ENCODE assay signal across 8 mouse cellular contexts in the genomic region with DNA sequence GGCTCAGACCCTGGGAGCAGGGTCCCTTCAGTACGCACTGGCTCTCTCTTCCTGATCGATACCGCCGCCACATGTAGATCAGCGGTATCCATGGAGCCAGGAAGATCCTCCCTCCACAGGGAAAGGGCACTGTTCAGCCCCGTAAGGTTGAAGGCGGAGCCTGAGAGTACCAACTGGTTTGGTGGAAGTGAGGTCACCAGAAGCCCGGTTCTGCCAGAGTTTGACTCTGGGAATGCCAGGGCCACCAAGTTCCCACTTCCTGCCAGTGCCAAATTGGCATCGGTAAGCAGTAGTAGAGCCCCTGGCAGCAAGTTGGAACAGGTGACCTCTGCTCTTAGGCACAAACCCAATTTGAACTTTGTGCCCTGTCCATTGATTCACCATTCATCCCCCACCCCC. TPM values are rescaled to one million over a fixed set of nuclear protein-coding genes. Genes with fewer than 3 reads are reported as not detected.
DNase-seq lines count a peak whose midpoint lies in the region; ATAC-seq and TF ChIP-seq lines count a peak whose summit lies in the region.

No protein-coding gene starts in this region.

- TF ChIP-seq EP300 in heart, postnatal 0 days (IDR thresholded peaks at IDR 0.05; ENCODE audit: low read depth) = no peak

- H3K4me1 ChIP-seq in E14TG2a.4 (replicated peaks; ENCODE audit: low read depth, low read length) = peaks cover 65% of the 10 kb centered on the region
- H3K4me1 ChIP-seq in heart, postnatal 0 days (ENCODE audit: control insufficient read depth, insufficient read depth) = 0 out of 2 replicates have a peak, but pooled peaks cover 17% of the 10 kb centered on the region
- H3K4me1 ChIP-seq in limb, embryonic 11.5 days (ENCODE audit: control insufficient read depth, insufficient read depth, low read length) = peaks cover 13% of the 10 kb centered on the region
- peaks cover 40% of the 10 kb centered on the region for H3K4me1 ChIP-seq in midbrain, embryonic 13.5 days (replicated peaks)

- ATAC-seq in cerebellum, adult (ENCODE audit: insufficient number of reproducible peaks, low FRiP score, low TSS enrichment) = 0 out of 2 replicates have a peak, but pooled peaks have one; percentile 47
- ATAC-seq in heart, postnatal 0 days (ENCODE audit: insufficient read depth, low read depth) = no peak
- no peak for ATAC-seq in limb, embryonic 11.5 days (ENCODE audit: insufficient number of reproducible peaks, low FRiP score, low TSS enrichment, low read depth)
- no peak for ATAC-seq in midbrain, embryonic 13.5 days

- H3K36me3 ChIP-seq in E14TG2a.4 (ENCODE audit: insufficient read depth, low read length) = peaks cover 41% of the 10 kb centered on the region
- no peaks in the 10 kb centered on the region for H3K36me3 ChIP-seq in heart, postnatal 0 days (replicated peaks; ENCODE audit: control insufficient read depth, insufficient read depth, low read length)
- H3K36me3 ChIP-seq in limb, embryonic 11.5 days (ENCODE audit: control insufficient read depth, insufficient read depth, low read length) = no peaks in the 10 kb centered on the region
- H3K36me3 ChIP-seq in midbrain, embryonic 13.5 days = no peaks in the 10 kb centered on the region

- H3K9ac ChIP-seq in heart, postnatal 0 days (replicated peaks; ENCODE audit: low read depth, low read length) = peak overlapping the region; percentile 54; the same call in 1 of the 2 replicates
- H3K9ac ChIP-seq in limb, embryonic 11.5 days (ENCODE audit: low read length) = no peak overlapping the region
- H3K9ac ChIP-seq in midbrain, embryonic 13.5 days (replicated peaks) = peak overlapping the region; percentile 47

- no peak overlapping the region for H3K27ac ChIP-seq in heart, postnatal 0 days (ENCODE audit: low read depth)
- no peak overlapping the region for H3K27ac ChIP-seq in limb, embryonic 11.5 days (replicated peaks; ENCODE audit: low read depth, low read length)
- H3K27ac ChIP-seq in midbrain, embryonic 13.5 days = no peak overlapping the region

- peak overlapping the region; percentile 97 for H3K4me3 ChIP-seq in E14TG2a.4 (replicated peaks; ENCODE audit: low read length)
- peak overlapping the region; percentile 55 for H3K4me3 ChIP-seq in heart, postnatal 0 days (ENCODE audit: low read depth, low read length)
- peak overlapping the region; percentile 47 for H3K4me3 ChIP-seq in limb, embryonic 11.5 days (ENCODE audit: low read depth, low read length)
- H3K4me3 ChIP-seq in midbrain, embryonic 13.5 days (replicated peaks) = peak overlapping the region; percentile 42

- 5% methylated on average over 9 of the region's 9 CpGs for WGBS in heart, postnatal 0 days
- WGBS in limb, embryonic 11.5 days = 0% methylated on average over 9 of the region's 9 CpGs
- WGBS in midbrain, embryonic 13.5 days = 2% methylated on average over 9 of the region's 9 CpGs

- no peak for DNase-seq in cerebellum, postnatal 4 days (ENCODE audit: low spot score in 2 of 2)
- peak; percentile 47 to 50 for DNase-seq in cerebellum, postnatal 10 days
- DNase-seq in heart, postnatal 0 days (ENCODE audit: low spot score) = no peak
- no peak for DNase-seq in limb, embryonic 11.5 days (ENCODE audit: low spot score)
- DNase-seq in T-cell, adult 2 months (ENCODE audit: low spot score) = no peak

- no peak for TF ChIP-seq CTCF in E14TG2a.4 (conservative IDR thresholded peaks at IDR 0.05; ENCODE audit: low read length)
- TF ChIP-seq CTCF in heart, postnatal 0 days (IDR thresholded peaks at IDR 0.05; ENCODE audit: low read depth) = no peak

- no peaks in the 10 kb centered on the region for H3K9me3 ChIP-seq in E14TG2a.4 (ENCODE audit: low read length)
- no peaks in the 10 kb centered on the region for H3K9me3 ChIP-seq in heart, postnatal 0 days (replicated peaks; ENCODE audit: control insufficient read depth, low read length)
- H3K9me3 ChIP-seq in limb, embryonic 11.5 days (ENCODE audit: control insufficient read depth, low read length) = no peaks in the 10 kb centered on the region
- H3K9me3 ChIP-seq in midbrain, embryonic 13.5 days = no peaks in the 10 kb centered on the region

- peak overlapping the region; percentile 70 for H3K4me2 ChIP-seq in heart, postnatal 0 days (ENCODE audit: low read depth, low read length)
- peak overlapping the region; percentile 74 for H3K4me2 ChIP-seq in limb, embryonic 11.5 days (ENCODE audit: low read depth, severe bottlenecking)
- peak overlapping the region; percentile 63 for H3K4me2 ChIP-seq in midbrain, embryonic 13.5 days (replicated peaks)

- H3K27me3 ChIP-seq in E14TG2a.4 (ENCODE audit: insufficient read depth, low read length) = peaks cover 34% of the 10 kb centered on the region
- H3K27me3 ChIP-seq in heart, postnatal 0 days (ENCODE audit: control insufficient read depth, insufficient read depth, low read length) = peaks cover 13% of the 10 kb centered on the region; the same call in 1 of the 2 replicates
- peaks cover 18% of the 10 kb centered on the region for H3K27me3 ChIP-seq in limb, embryonic 11.5 days (ENCODE audit: control insufficient read depth, insufficient read depth, low read length)
- H3K27me3 ChIP-seq in midbrain, embryonic 13.5 days = peaks cover 61% of the 10 kb centered on the region

RNA-seq across cellular contexts. Expression of a gene that starts 1.8 kb away (rescaled TPM):
- total RNA-seq in heart, postnatal 0 days (2014; rRNA removed; ENCODE audit: low replicate concordance) = 11.3 and 13.6 TPM in 2 replicates
- polyA plus RNA-seq in heart, postnatal 0 days (2015; fragmentation: Nextera tagmentation; extraction: Ambion mirVana) = 12.3 and 14.2 TPM in 2 replicates
- 24.9 and 29.5 TPM in 2 replicates for polyA plus RNA-seq in limb, embryonic 11.5 days (2014; fragmentation: Nextera tagmentation; extraction: Ambion mirVana)
- 30.4 and 34.3 TPM in 2 replicates for polyA plus RNA-seq in midbrain, embryonic 13.5 days (2015; fragmentation: Nextera tagmentation; extraction: Ambion mirVana)

RNA-seq across cellular contexts. Expression of a gene that starts 22.3 kb away (rescaled TPM):
- total RNA-seq in heart, postnatal 0 days (2014; rRNA removed; ENCODE audit: low replicate concordance) = 4.1 and 9.0 TPM in 2 replicates
- 6.0 and 6.4 TPM in 2 replicates for polyA plus RNA-seq in heart, postnatal 0 days (2015; fragmentation: Nextera tagmentation; extraction: Ambion mirVana)
- 7.7 and 9.8 TPM in 2 replicates for polyA plus RNA-seq in limb, embryonic 11.5 days (2014; fragmentation: Nextera tagmentation; extraction: Ambion mirVana)
- polyA plus RNA-seq in midbrain, embryonic 13.5 days (2015; fragmentation: Nextera tagmentation; extraction: Ambion mirVana) = 10.3 and 10.7 TPM in 2 replicates

RNA-seq across cellular contexts. Expression of a gene that starts 22.7 kb away (rescaled TPM):
- 7.7 and 8.0 TPM in 2 replicates for total RNA-seq in heart, postnatal 0 days (2014; rRNA removed; ENCODE audit: low replicate concordance)
- 21.1 and 21.6 TPM in 2 replicates for polyA plus RNA-seq in heart, postnatal 0 days (2015; fragmentation: Nextera tagmentation; extraction: Ambion mirVana)
- polyA plus RNA-seq in limb, embryonic 11.5 days (2014; fragmentation: Nextera tagmentation; extraction: Ambion mirVana) = 17.1 and 21.0 TPM in 2 replicates
- polyA plus RNA-seq in midbrain, embryonic 13.5 days (2015; fragmentation: Nextera tagmentation; extraction: Ambion mirVana) = 20.9 and 23.7 TPM in 2 replicates

RNA-seq across cellular contexts. Expression of a gene that starts 31.2 kb away (rescaled TPM):
- 0.15 and 3.3 TPM in 2 replicates for total RNA-seq in heart, postnatal 0 days (2014; rRNA removed; ENCODE audit: low replicate concordance)
- polyA plus RNA-seq in heart, postnatal 0 days (2015; fragmentation: Nextera tagmentation; extraction: Ambion mirVana) = 0.63 and 0.96 TPM in 2 replicates
- polyA plus RNA-seq in limb, embryonic 11.5 days (2014; fragmentation: Nextera tagmentation; extraction: Ambion mirVana) = 0.19 TPM in 1 of 2 replicates, not detected in the other
- 0.28 TPM in 1 of 2 replicates, not detected in the other for polyA plus RNA-seq in midbrain, embryonic 13.5 days (2015; fragmentation: Nextera tagmentation; extraction: Ambion mirVana)

Comparison
In these comparisons a context has a peak if more than half of its experiments do, and no peak if none do; other contexts are left out.
1. DNase-seq: peak in cerebellum, postnatal 10 days (2 of 2); none in cerebellum, postnatal 4 days (0 of 2), heart, postnatal 0 days (single experiment), limb, embryonic 11.5 days (single experiment) and T-cell, adult 2 months (single experiment).
2. H3K4me3 ChIP-seq: peak in every context shown above with its lines; median percentile 97 in E14TG2a.4; 55 in heart, postnatal 0 days; 47 in limb, embryonic 11.5 days; 42 in midbrain, embryonic 13.5 days.
3. Peak in every context shown above with its lines, with median percentiles within 50 percentile points of each other: H3K4me2 ChIP-seq.